Mouse (Mus musculus) lung, adult 2 months (tissue): ENCODE results near the gene Psmb7. TPM values are rescaled to one million over a fixed set of nuclear protein-coding genes. Genes with fewer than 3 reads are reported as not detected.

ENCODE experiments used
- DNase-seq: peaks from one replicate; pipeline ENCODE4 v3.0.0; 2022
- H3K4me1 ChIP-seq: fragments of 200-500 bp; 2 replicates; pipeline ENCODE4 v1.6.1; 2011; ENCODE audit warnings: low read length; ENCODE audit not compliant: control insufficient read depth, insufficient read depth
- H3K4me3 ChIP-seq: fragments of 200-500 bp; replicated peaks from 2 replicates; pipeline ENCODE3; 2011; ENCODE audit warnings: low read depth, mild to moderate bottlenecking, control low read depth, low read length; ENCODE audit errors: extremely low read depth
- CTCF ChIP-seq: fragments of 200-500 bp; IDR thresholded peaks from 2 replicates; pipeline ENCODE4 v1.5.1; 2011; ENCODE audit warnings: mild to moderate bottlenecking, low read length, control low read depth; ENCODE audit not compliant: insufficient read depth
- POLR2A ChIP-seq: fragments of 200-500 bp; IDR thresholded peaks from 2 replicates; pipeline ENCODE4 v1.6.1; 2011; ENCODE audit warnings: low read depth, mild to moderate bottlenecking, control low read depth, low read length, borderline replicate concordance; ENCODE audit errors: extremely low read depth
- WGBS: fragments of 180-500 bp; shearing (Covaris S2); methylation state at CpG from one replicate; pipeline ENCODE4 v1.1.7; 2018; 5-methylcytosine and 5-hydroxymethylcytosine counted together
- polyA plus RNA-seq: library from polyadenylated mRNA; depleted of rRNA; stranded (reverse); fragments of >200 nt; gene quantifications from 2 replicates; pipeline ENCODE4 v1.2.3, GENCODE M21; 2012

The Psmb7 gene
- polyA plus RNA-seq, 1 experiment: 69.8 TPM

DNA sequence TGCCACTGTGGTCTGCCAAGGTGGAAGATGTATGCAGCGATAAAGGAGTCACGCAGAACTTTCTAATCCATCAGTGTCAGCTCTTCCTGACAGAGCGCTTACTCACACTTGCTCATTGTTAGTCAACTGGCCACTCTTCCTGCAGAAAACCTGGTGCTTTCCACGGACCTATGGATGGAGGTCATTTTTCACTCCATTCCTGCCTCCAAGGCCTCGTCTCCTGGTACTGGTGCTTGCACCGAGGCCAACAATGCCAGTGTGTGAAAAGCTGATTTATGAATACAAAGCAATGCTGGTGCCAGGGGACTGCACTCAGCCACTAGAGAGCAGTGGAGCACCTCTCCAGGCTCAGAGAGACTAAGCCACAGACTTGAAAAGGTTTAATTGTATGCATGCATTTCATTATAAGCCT lies 22.3 kb downstream of the Psmb7 start:
- 38% methylated on average over 6 of the region's 6 CpGs for WGBS
- TF ChIP-seq POLR2A (no peak), CTCF (0 out of 2 replicates have a peak, but pooled peaks have one; percentile 18)
- Histone ChIP-seq H3K4me1 (no peaks in the 10 kb centered on the region; the same call in 1 of the 2 replicates), H3K4me3 (no peak overlapping the region)
- DNase-seq: no peak

GRCm38 (mm10) chr2:38621076-38621475 lies 22.8 kb downstream of the Psmb7 start:
- TF ChIP-seq POLR2A (no peak), CTCF (no peak)
- peaks cover under 1% of the 10 kb centered on the region; the same call in 1 of the 2 replicates for H3K4me1 ChIP-seq
- no peak overlapping the region for H3K4me3 ChIP-seq
- no peak for DNase-seq
- 77% methylated on average over 4 of the region's 4 CpGs for WGBS

- TF ChIP-seq CTCF: no peak
- no peak for TF ChIP-seq POLR2A
- peaks cover 3% of the 10 kb centered on the region for H3K4me1 ChIP-seq
- WGBS: 92% methylated on average over 4 of the region's 4 CpGs
- no peak overlapping the region for H3K4me3 ChIP-seq
- DNase-seq: no peak
These were observed 24.1 kb downstream of the Psmb7 start for GRCm38 (mm10) chr2:38619777-38620176.

- WGBS: 85% methylated on average over 5 of the region's 5 CpGs
- no peak for DNase-seq
- H3K4me3 ChIP-seq: no peak overlapping the region
- H3K4me1 ChIP-seq: peaks cover 3% of the 10 kb centered on the region
- TF ChIP-seq POLR2A (no peak), CTCF (no peak)
These were observed 26.7 kb downstream of the Psmb7 start for GRCm38 (mm10) chr2:38616956-38617872.

- DNase-seq: no peak
- Histone ChIP-seq H3K4me3 (no peak overlapping the region), H3K4me1 (peaks cover 3% of the 10 kb centered on the region)
- 49% methylated on average over 4 of the region's 4 CpGs for WGBS
- no peak for TF ChIP-seq CTCF
- TF ChIP-seq POLR2A: no peak
These were observed 27.8 kb downstream of the Psmb7 start for GRCm38 (mm10) chr2:38616072-38616471.

DNA sequence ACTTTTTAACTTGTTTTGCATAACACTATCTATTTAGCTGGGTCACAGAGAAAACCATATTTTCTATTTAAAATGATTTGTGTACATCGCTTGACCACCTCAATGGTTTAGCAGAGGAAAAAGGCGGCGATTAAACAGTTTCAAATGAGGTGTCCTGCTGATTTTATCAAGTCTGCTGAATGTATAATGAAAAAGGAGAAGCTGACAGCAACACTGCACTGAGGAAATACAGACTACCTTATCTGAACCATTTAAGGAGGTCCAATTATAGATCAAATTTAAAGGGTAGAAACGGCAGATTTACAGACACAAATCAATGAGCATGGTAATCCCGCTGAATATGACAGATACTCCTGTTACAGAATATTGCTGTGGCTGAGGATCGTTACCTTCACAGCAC lies 29.4 kb downstream of the Psmb7 start:
- no peak overlapping the region for H3K4me3 ChIP-seq
- peaks cover 3% of the 10 kb centered on the region for H3K4me1 ChIP-seq
- DNase-seq: no peak
- TF ChIP-seq CTCF (no peak), POLR2A (no peak)
- WGBS: 92% methylated on average over 6 of the region's 6 CpGs

- Histone ChIP-seq H3K4me3 (no peak overlapping the region), H3K4me1 (peaks cover 3% of the 10 kb centered on the region)
- no peak for DNase-seq
- 80% methylated on average over 3 of the region's 3 CpGs for WGBS
- TF ChIP-seq CTCF (no peak), POLR2A (no peak)
These were observed 30.3 kb downstream of the Psmb7 start for GRCm38 (mm10) chr2:38613576-38613975.

DNA sequence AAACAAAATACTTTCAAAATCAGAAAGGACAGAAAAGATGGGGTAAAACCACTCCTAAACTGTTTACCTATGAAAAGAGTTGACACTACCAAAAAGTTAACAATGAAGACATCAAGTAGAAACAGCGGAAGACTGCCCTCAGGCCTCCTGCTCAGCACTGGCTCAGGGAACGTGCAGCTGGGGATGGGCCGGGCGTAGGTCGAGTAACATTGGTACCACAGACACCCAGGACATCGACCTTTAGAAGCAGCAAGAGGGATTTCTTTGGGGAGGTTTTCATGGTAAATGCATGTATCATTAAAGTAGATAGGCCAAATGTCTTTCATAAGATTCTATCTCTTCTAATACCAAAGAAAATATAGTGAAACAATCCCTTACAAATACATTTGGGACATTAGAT lies 31.3 kb downstream of the Psmb7 start:
- no peak for DNase-seq
- TF ChIP-seq CTCF: no peak
- no peak for TF ChIP-seq POLR2A
- Histone ChIP-seq H3K4me3 (no peak overlapping the region), H3K4me1 (peaks cover 3% of the 10 kb centered on the region)
- WGBS: 92% methylated on average over 6 of the region's 6 CpGs

DNA sequence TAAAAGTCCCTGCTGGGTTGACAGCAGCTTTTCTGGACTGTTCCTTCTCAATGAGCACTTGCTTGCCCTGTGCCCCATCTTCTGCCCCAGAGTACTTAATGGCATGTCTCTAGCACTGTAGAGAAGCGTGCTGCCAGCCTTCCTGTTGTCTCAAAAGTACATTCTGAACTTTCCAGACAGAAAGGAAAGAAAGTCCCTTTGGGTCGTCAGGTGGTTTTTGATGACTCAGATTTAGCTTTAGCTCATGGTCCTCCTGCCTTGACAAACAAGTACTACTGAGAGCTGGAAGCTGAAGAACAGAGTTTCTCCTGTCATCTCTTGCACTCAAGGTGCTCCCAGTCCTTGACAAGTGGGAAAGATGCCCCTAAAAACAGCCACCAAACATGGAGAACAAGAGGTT lies 33.7 kb downstream of the Psmb7 start:
- WGBS: 70% methylated on average over 2 of the region's 2 CpGs
- H3K4me3 ChIP-seq: no peak overlapping the region
- no peak for TF ChIP-seq POLR2A
- no peak for TF ChIP-seq CTCF
- no peaks in the 10 kb centered on the region; the same call in none of the 2 replicates for H3K4me1 ChIP-seq
- DNase-seq: no peak

DNA sequence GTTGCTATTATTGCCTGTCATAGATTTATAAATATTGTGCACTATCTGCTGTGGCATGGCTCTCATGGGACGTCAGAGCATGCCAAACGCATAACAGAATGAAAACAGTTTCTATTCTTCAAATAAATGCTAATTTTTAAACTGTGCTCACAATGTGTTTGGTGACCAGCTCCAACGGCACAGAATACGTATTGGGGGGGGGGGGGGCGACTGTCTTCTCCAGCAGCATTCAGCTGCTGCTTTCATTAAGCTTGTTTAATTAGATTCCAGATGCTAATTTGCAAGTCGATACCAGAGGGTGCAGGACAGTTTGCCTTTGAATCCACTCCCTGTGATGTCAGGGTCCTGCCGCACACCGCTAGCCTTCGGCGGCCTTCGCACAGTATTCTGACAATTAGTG lies 34.6 kb downstream of the Psmb7 start:
- TF ChIP-seq POLR2A: no peak
- TF ChIP-seq CTCF: no peak
- 81% methylated on average over 11 of the region's 11 CpGs for WGBS
- no peak for DNase-seq
- H3K4me1 ChIP-seq: no peaks in the 10 kb centered on the region; the same call in 1 of the 2 replicates
- H3K4me3 ChIP-seq: no peak overlapping the region
